Mouse (Mus musculus) heart, embryonic 15.5 days (tissue): ENCODE data around the gene Gtf3c2. TPM values are rescaled to one million over a fixed set of nuclear protein-coding genes. Genes with fewer than 3 reads are reported as not detected.

ENCODE experiments used
- ATAC-seq: fragments of 200-750 bp; cut with Nextera tagmentation; replicated peaks from 2 replicates; pipeline ENCODE4 v1.8.0; 2017; ENCODE audit warnings: low read depth, moderate TSS enrichment; ENCODE audit not compliant: insufficient number of reproducible peaks, insufficient read depth, low FRiP score
- H3K27ac ChIP-seq: fragments of 300-500 bp; sonication (generic); 2 replicates; pipeline ENCODE4 v1.5.1; 2015; ENCODE audit warnings: mild to moderate bottlenecking, inconsistent platforms
- H3K27me3 ChIP-seq: fragments of 300-500 bp; sonication (generic); 2 replicates; pipeline ENCODE4 v1.6.1; 2015; ENCODE audit warnings: inconsistent platforms
- H3K36me3 ChIP-seq: fragments of 300-500 bp; sonication (generic); 2 replicates; pipeline ENCODE4 v1.6.1; 2015; ENCODE audit warnings: mild to moderate bottlenecking, inconsistent platforms
- H3K4me1 ChIP-seq: fragments of 300-500 bp; sonication (generic); replicated peaks from 2 replicates; pipeline ENCODE4 v1.6.1; 2015; ENCODE audit warnings: inconsistent platforms
- H3K4me2 ChIP-seq: fragments of 300-500 bp; sonication (generic); 2 replicates; pipeline ENCODE4 v1.6.1; 2015; ENCODE audit warnings: inconsistent platforms, mild to moderate bottlenecking, moderate library complexity
- H3K4me3 ChIP-seq: fragments of 300-500 bp; sonication (generic); 2 replicates; pipeline ENCODE4 v1.5.1; 2015; ENCODE audit warnings: mild to moderate bottlenecking, inconsistent platforms
- H3K9ac ChIP-seq: fragments of 300-500 bp; sonication (generic); 2 replicates; pipeline ENCODE4 v1.6.1; 2015; ENCODE audit warnings: mild to moderate bottlenecking, inconsistent platforms
- H3K9me3 ChIP-seq: fragments of 300-500 bp; sonication (generic); replicated peaks from 2 replicates; pipeline ENCODE4 v1.6.1; 2016; ENCODE audit warnings: inconsistent platforms
- WGBS: fragments of 180-500 bp; shearing (Covaris S2); methylation state at CpG from one replicate; pipeline ENCODE4 v1.1.7; 2015; ENCODE audit warnings: mixed read lengths; 5-methylcytosine and 5-hydroxymethylcytosine counted together
- polyA plus RNA-seq: library from polyadenylated mRNA; unstranded; fragments of >200 nt; fragmentation: Nextera tagmentation; extraction: Ambion mirVana; gene quantifications from 2 replicates; pipeline ENCODE4 v1.2.1, GENCODE M21; 2015

The Gtf3c2 gene
- polyA plus RNA-seq, 1 experiment from 2014 or later = 37.2 TPM

DNA sequence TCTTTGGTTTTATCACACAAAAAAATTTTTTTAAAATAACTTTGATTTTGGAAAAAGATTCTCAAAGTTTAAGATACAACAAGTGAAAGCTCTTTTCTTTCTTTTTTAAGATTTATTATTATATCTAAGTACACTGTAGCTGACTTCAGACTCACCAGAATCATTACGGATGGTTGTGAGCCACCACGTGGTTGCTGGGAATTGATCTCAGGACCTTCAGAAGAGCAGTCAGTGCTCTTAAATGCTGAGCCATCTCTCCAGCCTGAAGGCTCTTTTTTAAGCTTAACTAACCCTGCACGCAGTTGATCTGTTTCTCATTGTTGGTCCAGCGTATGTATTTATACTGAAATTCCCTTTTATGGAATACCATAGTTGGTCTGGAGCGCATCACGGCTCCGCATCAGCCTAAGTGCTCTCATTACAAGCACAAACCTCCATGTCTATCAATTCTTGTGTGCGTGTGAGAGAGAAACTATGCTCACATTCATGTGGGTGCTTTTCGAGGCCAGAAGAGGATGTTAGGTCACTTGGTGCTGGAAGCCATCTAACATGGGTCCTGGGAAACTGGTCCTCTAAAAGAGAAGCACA, 1.3 kb upstream of the Gtf3c2 start:
- H3K9me3 ChIP-seq = no peaks in the 10 kb centered on the region
- H3K9ac ChIP-seq = no peak overlapping the region
- no peak overlapping the region for H3K4me2 ChIP-seq
- no peaks in the 10 kb centered on the region for H3K36me3 ChIP-seq
- 88% methylated on average over 9 of the region's 9 CpGs for WGBS
- no peak overlapping the region for H3K27ac ChIP-seq
- H3K27me3 ChIP-seq = no peaks in the 10 kb centered on the region
- no peak overlapping the region for H3K4me3 ChIP-seq
- peaks cover 12% of the 10 kb centered on the region for H3K4me1 ChIP-seq
- ATAC-seq = no peak

DNA sequence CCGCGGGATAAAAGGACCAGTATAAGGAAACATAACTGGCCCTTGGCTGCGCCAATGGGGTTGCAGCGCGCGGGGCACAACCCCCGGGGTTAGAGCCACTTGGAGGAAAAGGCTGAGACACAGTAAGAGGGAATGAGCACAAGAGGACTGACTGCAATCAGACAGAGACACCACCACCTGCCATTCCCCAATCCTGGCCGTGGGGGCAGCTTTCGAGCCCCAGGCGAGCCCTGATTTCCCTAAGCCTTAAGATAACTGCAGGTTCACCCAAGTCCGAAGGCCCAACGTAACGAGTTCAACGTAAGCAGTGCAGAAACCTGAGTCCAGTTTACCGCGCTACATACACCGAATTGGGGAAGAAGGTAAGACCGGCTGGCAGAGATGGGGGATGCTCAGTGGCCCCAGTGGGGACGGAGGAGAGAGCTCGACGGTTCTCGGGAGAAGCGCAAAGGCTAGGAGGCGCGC, 611 bp downstream of the Gtf3c2 start:
- Histone ChIP-seq H3K36me3 (no peaks in the 10 kb centered on the region), H3K4me2 (peak overlapping the region; percentile 82), H3K9ac (peak overlapping the region; percentile 62), H3K27me3 (no peaks in the 10 kb centered on the region), H3K4me3 (peak overlapping the region; percentile 84), H3K9me3 (no peaks in the 10 kb centered on the region), H3K4me1 (peaks cover 12% of the 10 kb centered on the region), H3K27ac (peak overlapping the region; percentile 97)
- under 1% methylated on average over 25 of the region's 25 CpGs for WGBS
- ATAC-seq = peak; percentile 61

DNA sequence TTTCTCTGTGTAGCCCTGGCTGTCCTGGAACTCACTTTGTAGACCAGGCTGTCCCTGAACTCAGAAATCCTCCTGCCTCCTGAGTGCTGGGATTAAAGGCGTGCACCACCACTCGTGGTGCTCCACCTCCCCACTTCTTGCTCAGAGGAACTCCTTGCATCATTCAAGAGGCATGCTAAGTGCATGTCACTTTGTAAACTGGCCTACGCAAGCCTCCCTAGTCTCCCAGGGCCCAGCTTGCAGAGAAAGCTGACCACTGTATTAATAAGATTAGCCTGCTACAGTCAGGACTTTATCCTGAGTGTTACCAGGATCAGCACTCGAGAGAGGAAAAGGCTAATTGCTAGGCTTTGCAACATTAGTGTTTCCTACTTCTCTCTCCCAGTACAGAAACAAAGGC, 11.3 kb downstream of the Gtf3c2 start:
- H3K9me3 ChIP-seq = no peaks in the 10 kb centered on the region
- H3K9ac ChIP-seq = no peak overlapping the region
- no peak for ATAC-seq
- H3K36me3 ChIP-seq = peaks cover 94% of the 10 kb centered on the region
- no peak overlapping the region for H3K4me3 ChIP-seq
- no peak overlapping the region for H3K27ac ChIP-seq
- H3K4me1 ChIP-seq = no peaks in the 10 kb centered on the region
- H3K4me2 ChIP-seq = no peak overlapping the region
- WGBS = 79% methylated on average over 4 of the region's 4 CpGs
- no peaks in the 10 kb centered on the region for H3K27me3 ChIP-seq

DNA sequence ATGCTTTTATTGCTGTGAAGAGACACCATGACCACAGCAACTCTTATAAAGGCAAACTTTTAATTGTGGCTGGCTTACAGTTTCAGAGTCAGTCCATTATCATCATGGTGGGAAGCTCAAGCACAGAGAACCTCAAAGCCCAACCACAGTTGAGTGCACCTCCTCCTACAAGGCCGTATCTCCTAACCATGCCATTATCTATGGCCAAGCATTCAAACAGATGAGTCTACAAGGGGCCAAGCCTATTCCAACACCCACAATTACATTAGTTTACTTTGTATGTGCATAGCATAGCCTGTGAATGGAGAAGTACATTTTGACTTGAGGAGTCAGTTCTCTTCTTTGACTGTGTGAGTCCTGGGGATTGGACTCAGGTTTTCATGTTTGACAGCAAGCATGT, 15.1 kb downstream of the Gtf3c2 start:
- Histone ChIP-seq H3K27ac (no peak overlapping the region), H3K4me1 (no peaks in the 10 kb centered on the region), H3K9me3 (no peaks in the 10 kb centered on the region), H3K9ac (no peak overlapping the region), H3K4me3 (no peak overlapping the region), H3K36me3 (peaks cover 90% of the 10 kb centered on the region), H3K4me2 (no peak overlapping the region), H3K27me3 (no peaks in the 10 kb centered on the region)
- ATAC-seq = no peak
- 78% methylated on average over 1 of the region's 1 CpGs for WGBS

DNA sequence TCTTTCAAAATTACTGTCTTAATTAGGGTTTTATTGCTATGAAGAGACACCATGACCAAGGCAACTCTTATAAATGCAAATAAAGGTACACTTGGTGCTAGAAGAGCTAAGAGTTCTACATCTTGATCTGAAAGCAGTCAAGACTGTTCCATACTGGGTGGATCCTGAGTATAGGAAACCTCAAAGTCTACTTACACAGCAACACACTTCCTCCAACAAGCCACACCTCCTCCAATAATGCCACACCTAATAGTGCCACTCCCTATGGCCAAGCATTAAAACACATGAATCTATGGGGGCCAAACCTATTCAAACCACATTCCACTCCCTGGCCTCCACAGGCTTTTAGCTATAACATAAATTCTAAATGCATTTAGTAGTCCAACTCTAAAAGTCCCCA, 17.5 kb downstream of the Gtf3c2 start:
- no peak for ATAC-seq
- Histone ChIP-seq H3K27me3 (no peaks in the 10 kb centered on the region), H3K4me3 (no peak overlapping the region), H3K4me1 (no peaks in the 10 kb centered on the region), H3K9ac (no peak overlapping the region), H3K36me3 (peaks cover 91% of the 10 kb centered on the region), H3K9me3 (no peaks in the 10 kb centered on the region), H3K27ac (no peak overlapping the region), H3K4me2 (no peak overlapping the region)

DNA sequence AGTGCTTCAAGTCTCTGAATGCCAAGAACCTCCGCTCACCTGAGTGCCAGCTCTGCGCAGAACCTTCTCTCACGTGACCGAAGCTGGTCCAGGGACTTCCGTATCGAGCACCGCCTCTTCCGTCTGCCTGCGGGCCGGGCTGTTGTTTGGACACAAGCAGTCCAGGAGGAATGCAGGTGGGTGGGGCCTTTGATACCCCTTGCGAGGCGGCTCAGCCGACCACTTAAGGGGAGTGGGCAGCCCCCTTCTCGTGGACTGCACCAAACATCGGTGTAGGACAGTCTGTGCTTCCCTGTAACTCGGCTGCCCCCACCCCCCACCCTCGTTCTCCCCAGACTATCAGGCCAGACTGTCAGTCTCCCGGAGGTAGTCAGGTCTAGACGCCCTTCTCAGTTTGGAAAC, 25.8 kb downstream of the Gtf3c2 start, which contains the start of gene Mpv17:
Gene Mpv17, minus strand, starts transcription at position 100 of the 402 bp plus-strand sequence.
- H3K27me3 ChIP-seq = no peaks in the 10 kb centered on the region
- peak within 1 kb of the TSS; percentile 79 for H3K4me2 ChIP-seq
- H3K27ac ChIP-seq = peak within 1 kb of the TSS; percentile 78
- peaks cover 37% of the 10 kb centered on the region for H3K36me3 ChIP-seq
- H3K9me3 ChIP-seq = no peaks in the 10 kb centered on the region
- H3K4me1 ChIP-seq = peaks cover 26% of the 10 kb centered on the region
- peak; percentile 93 for ATAC-seq
- under 1% methylated on average over 19 of the region's 19 CpGs for WGBS
- peak within 1 kb of the TSS; percentile 77 for H3K4me3 ChIP-seq
- peak within 1 kb of the TSS; percentile 68 for H3K9ac ChIP-seq

DNA sequence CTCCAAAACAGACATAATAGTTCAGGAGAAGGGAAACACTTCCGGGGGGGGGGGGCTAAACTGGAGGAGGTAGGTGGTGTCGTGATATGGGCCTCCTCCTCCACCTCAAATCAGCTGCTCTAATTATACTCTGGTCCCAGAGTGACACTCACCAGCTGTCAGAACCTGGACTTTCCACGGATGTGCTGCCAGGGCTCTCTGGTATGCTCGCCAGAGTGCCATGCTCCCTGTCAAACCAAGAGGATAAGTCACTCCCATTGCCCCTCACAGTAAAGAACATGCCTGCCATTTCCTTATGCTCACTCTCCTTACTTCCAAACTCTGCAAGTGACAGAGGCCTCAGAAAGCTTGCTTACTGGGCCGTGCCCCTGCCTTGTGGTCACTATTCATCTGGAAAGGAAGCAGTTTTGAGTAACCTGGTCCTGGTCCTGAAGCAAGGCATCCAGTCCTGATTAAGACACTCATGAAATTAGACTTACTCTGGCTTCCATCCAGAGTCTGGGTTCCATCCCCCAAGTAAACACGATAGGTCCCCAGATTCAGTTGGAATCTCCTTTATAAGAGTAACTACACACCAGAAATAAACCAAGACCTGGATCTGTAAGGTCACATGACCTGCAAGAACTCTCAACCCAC, 26.3 kb downstream of the Gtf3c2 start:
- peaks cover 26% of the 10 kb centered on the region for H3K4me1 ChIP-seq
- peak overlapping the region; percentile 79 for H3K4me2 ChIP-seq
- ATAC-seq = 0 out of 2 replicates have a peak, but pooled peaks have one; percentile 12
- no peaks in the 10 kb centered on the region for H3K9me3 ChIP-seq
- peak overlapping the region; percentile 77 for H3K4me3 ChIP-seq
- WGBS = 29% methylated on average over 6 of the region's 6 CpGs
- H3K27me3 ChIP-seq = no peaks in the 10 kb centered on the region
- H3K36me3 ChIP-seq = peaks cover 32% of the 10 kb centered on the region
- peak overlapping the region; percentile 78 for H3K27ac ChIP-seq
- H3K9ac ChIP-seq = peak overlapping the region; percentile 68

DNA sequence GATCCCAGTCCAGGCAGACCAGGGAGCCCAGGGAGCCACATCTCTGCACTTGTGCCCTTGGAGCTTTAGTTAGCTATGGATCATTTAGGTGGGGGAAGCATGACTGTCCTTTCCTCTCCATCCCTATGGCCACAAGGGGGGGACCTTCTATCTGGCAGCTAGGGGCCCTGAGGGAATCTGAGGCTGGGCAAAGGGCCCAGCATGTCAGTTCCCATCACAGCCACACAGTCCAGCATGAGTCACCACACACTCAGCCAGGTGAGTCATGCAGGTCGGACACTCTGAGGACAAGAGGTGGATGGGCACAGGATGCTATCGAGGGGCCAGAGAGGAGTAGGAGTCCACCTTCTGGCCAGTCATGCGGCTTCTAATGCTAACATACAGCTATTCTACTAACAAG, 28.2 kb downstream of the Gtf3c2 start:
- 62% methylated on average over 3 of the region's 3 CpGs for WGBS
- ATAC-seq = no peak
- Histone ChIP-seq H3K9ac (no peak overlapping the region), H3K4me3 (no peak overlapping the region), H3K4me1 (peaks cover 26% of the 10 kb centered on the region), H3K36me3 (peaks cover 13% of the 10 kb centered on the region), H3K9me3 (no peaks in the 10 kb centered on the region), H3K27ac (no peak overlapping the region), H3K27me3 (no peaks in the 10 kb centered on the region), H3K4me2 (no peak overlapping the region)

DNA sequence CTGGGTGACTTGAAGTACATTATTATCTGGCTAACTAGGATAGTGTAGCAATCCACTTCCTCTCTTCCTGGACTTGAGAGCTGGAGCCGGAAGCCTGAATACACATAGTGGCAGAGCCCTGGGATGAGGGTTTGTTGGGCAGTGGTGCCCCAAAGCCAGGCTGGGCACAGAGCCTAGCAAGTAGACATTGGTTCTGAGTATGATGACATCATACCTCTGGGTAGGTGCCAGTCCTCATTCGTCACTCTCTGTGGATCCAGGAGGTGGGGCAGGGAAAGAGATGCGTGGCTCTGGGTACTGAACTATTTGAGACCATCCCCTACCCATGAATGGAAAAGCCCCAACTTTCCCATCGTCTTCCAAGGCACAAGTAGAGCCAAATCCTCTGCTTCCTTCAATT, 30.2 kb downstream of the Gtf3c2 start:
- no peak overlapping the region for H3K4me2 ChIP-seq
- ATAC-seq = no peak
- WGBS = 77% methylated on average over 4 of the region's 4 CpGs
- H3K9me3 ChIP-seq = no peaks in the 10 kb centered on the region
- H3K36me3 ChIP-seq = peaks cover 7% of the 10 kb centered on the region
- H3K27me3 ChIP-seq = no peaks in the 10 kb centered on the region
- no peak overlapping the region for H3K9ac ChIP-seq
- H3K4me1 ChIP-seq = peaks cover 25% of the 10 kb centered on the region
- H3K4me3 ChIP-seq = no peak overlapping the region
- H3K27ac ChIP-seq = no peak overlapping the region

DNA sequence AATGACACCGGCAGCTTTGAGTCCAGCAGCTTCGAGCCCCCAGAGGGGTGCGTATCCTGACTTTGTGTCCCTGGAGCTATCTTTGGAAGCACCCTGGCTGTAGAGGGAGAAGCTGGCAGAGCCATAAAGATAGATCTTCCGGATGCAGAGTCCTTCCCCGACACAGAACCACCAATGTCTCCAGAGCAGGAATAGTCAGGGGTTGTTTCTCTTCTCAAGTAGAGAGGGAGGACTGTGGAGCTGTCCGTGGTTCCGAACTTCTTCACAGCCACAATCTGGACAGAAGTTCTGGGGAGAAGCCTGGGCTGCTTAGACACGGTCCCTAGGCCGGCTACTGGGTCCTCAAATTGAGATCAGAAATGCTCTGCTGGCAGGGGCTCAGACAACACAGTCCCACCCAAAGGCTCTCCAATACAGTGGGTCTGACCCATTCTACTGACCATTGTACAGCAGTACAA, 40.9 kb downstream of the Gtf3c2 start:
- H3K27me3 ChIP-seq = peaks cover 60% of the 10 kb centered on the region
- peak overlapping the region; percentile 57 for H3K4me2 ChIP-seq
- ATAC-seq = no peak; the same call in 1 of the 2 replicates
- H3K9ac ChIP-seq = no peak overlapping the region
- 7% methylated on average over 9 of the region's 9 CpGs for WGBS
- H3K4me3 ChIP-seq = peak overlapping the region; percentile 31
- peaks cover 11% of the 10 kb centered on the region for H3K36me3 ChIP-seq
- H3K4me1 ChIP-seq = peaks cover 25% of the 10 kb centered on the region
- H3K9me3 ChIP-seq = no peaks in the 10 kb centered on the region
- H3K27ac ChIP-seq = no peak overlapping the region

DNA sequence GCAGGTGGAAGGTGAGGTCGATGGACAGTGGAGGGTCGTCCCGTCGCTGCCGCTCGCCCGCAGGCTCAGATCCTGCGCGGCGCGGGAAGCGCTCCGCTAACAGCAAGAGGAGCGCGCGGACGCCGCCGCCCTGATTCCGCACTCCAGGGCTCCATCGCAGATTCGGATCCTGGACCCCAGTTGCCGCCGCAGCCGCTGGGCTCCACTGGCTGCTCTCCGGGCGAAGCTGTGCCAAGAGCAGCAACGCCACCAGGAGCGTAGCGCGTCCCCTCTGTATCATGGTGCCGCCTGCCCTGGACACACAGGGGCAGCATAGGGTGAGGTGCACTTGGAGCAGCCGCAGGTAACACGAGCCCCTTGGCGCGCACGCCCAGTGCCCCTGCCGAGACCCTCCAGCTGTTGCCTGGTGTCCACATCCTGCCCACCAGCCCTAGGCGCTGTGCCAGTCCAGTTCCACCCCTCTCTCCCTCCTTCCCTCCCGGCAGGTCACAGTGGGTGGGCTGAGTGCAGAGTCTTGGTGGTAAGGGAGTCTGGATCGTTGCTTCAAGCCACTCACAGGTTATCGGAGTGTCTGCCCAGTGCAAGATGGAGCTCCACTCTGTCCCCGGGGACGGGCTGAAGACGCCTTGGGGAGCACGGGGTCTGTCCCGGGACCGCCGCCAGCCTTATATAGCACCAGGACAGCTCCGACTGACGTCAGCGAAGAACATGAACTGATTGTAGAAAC, 41.5 kb downstream of the Gtf3c2 start, which contains the start of gene Ucn:
Gene Ucn, minus strand, starts transcription at position 589 of the 727 bp plus-strand sequence.
- Histone ChIP-seq H3K27ac (no peak within 1 kb of the TSS), H3K4me2 (peak within 1 kb of the TSS; percentile 57), H3K9ac (no peak within 1 kb of the TSS), H3K36me3 (peaks cover 9% of the 10 kb centered on the region), H3K4me3 (peak within 1 kb of the TSS; percentile 31), H3K9me3 (no peaks in the 10 kb centered on the region), H3K27me3 (peaks cover 64% of the 10 kb centered on the region), H3K4me1 (peaks cover 25% of the 10 kb centered on the region)
- 2% methylated on average over 52 of the region's 52 CpGs for WGBS
- ATAC-seq = no peak; the same call in 1 of the 2 replicates
